Mouse (Mus musculus): ENCODE results near the gene Dnah9.

GRCm38 (mm10) chr11:65806321-65806904 is 361.9 kb downstream of the Dnah9 start:
- TF ChIP-seq CTCF (IDR thresholded peaks at IDR 0.05; ENCODE audit: low read depth, low read length) (no peak), POLR2A (IDR thresholded peaks at IDR 0.05; ENCODE audit: insufficient read depth, low read length) (no peak)

Data from ES-Bruce4 (cell line).